Mouse (Mus musculus): ENCODE data around the gene Prkab2. TPM values are rescaled to one million over a fixed set of nuclear protein-coding genes. Genes with fewer than 3 reads are reported as not detected.

The Prkab2 gene
- polyA plus RNA-seq, 1 experiment = 8.8 TPM

DNA sequence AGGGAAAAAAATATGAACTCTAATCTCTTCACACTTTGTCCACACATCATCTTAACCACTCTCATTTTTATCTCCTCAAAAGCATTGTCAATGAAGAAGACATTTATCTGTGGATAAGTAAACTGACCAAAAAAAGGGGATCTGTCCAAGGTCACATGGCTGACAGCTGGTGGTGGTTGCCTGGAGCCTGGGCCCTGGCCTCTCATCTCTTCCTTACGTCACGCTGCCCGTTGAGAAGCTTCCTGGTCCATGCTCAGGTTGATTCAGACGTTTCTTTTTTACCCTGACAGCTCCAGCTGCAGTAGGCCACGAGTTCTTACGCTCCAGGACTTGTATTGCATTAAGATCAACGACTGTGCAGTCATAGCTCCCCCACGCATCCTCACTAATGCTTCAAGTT, 8.2 kb downstream of the Prkab2 start:
- Histone ChIP-seq H3K79me2 (ENCODE audit: control insufficient read depth, insufficient read depth) (peaks cover 1% of the 10 kb centered on the region), H3ac (ENCODE audit: control insufficient read depth, insufficient read length) (no peak overlapping the region), H3K4me2 (ENCODE audit: low read depth) (no peak overlapping the region), H3K4me3 (no peak overlapping the region), H3K27me3 (ENCODE audit: control insufficient read depth, insufficient read depth, insufficient read length) (no peaks in the 10 kb centered on the region), H3K36me3 (ENCODE audit: control insufficient read depth, insufficient read depth) (peaks cover 50% of the 10 kb centered on the region)
- TF ChIP-seq CEBPB (IDR thresholded peaks at IDR 0.05; ENCODE audit: insufficient read depth, poor library complexity, severe bottlenecking) (no peak), MYOG (IDR thresholded peaks at IDR 0.05; ENCODE audit: control insufficient read depth in 1 of 3, insufficient read depth in 1 of 3, insufficient read length in 2 of 3, low read depth in 2 of 3) (peak in 1 of 3 experiments; percentile 41)

DNA sequence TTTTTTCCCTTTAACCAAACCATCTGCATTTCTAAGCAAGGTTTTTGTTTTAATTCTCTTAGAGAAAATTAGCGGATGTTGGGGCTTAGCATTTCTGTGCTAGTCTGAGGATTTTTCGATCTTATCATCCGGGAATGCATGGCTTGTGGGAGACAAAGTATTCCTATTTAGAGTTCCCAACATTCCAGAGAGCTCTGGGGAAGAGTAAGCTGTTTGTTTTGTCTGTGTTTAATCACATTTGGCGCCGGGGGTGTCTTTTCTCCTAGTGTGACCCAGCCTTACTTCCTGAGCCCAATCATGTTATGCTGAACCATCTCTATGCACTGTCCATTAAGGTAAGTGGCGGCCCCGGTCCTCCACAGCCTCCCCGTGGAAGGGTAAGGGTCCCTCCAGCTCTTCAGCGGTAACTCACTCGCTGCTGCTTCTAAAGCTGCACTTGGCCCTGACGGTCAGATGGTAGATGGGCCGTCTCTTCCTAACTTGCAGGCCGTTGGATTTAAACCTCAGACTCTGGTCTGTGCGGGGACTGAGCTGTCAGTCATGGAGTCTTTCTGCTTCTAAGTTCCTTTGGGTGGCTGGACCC, 9.2 kb downstream of the Prkab2 start:
- Histone ChIP-seq H3K79me2 (ENCODE audit: control insufficient read depth, insufficient read depth) (no peaks in the 10 kb centered on the region), H3ac (ENCODE audit: control insufficient read depth, insufficient read length) (no peak overlapping the region), H3K27me3 (ENCODE audit: control insufficient read depth, insufficient read depth, insufficient read length) (no peaks in the 10 kb centered on the region), H3K4me2 (ENCODE audit: low read depth) (no peak overlapping the region), H3K36me3 (ENCODE audit: control insufficient read depth, insufficient read depth) (peaks cover 46% of the 10 kb centered on the region), H3K4me3 (no peak overlapping the region)
- TF ChIP-seq MYOG (IDR thresholded peaks at IDR 0.05; ENCODE audit: control insufficient read depth in 1 of 3, insufficient read depth in 1 of 3, insufficient read length in 2 of 3, low read depth in 2 of 3) (no peak), USF1 (IDR thresholded peaks at IDR 0.05; ENCODE audit: low read depth) (no peak), TCF12 (IDR thresholded peaks at IDR 0.05; ENCODE audit: insufficient read depth, poor library complexity, severe bottlenecking) (no peak), CEBPB (IDR thresholded peaks at IDR 0.05; ENCODE audit: insufficient read depth, poor library complexity, severe bottlenecking) (no peak), TCF3 (IDR thresholded peaks at IDR 0.05; ENCODE audit: insufficient read length, low read depth) (no peak), SRF (IDR thresholded peaks at IDR 0.05; ENCODE audit: control insufficient read depth, insufficient read length, low read depth) (no peak), E2F4 (IDR thresholded peaks at IDR 0.05; ENCODE audit: insufficient read depth) (no peak), POLR2AphosphoS2 (IDR thresholded peaks at IDR 0.05; ENCODE audit: insufficient read length, low read depth) (no peak), MAX (IDR thresholded peaks at IDR 0.05; ENCODE audit: low read depth) (no peak)

DNA sequence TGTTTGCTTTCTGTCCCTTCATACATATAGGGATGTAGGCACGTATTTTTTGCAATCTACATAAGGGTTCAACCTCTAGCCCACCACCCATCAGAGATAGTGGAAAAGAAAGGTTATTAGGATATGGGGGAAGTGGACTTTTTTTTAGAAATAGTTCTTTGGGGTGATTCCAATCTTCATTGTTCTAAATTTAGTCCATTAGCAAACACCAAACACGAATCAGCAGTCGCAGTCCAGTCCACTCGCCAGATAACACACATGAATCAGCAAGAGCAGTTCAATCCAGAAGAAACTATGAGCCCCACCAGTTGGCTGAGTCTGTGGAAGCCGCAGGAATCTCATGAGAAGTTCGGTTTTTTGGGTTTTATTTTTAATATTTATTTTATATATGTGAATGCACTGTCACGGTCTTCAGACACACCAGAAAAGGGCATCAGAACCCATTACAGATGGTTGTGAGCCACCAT, 16.7 kb downstream of the Prkab2 start, which contains the start of gene Gm17651:
Gm17651 (minus strand) TSS at position 51 of the 467 bp plus-strand sequence.
- no peak within 1 kb of the TSS for H3ac ChIP-seq (ENCODE audit: control insufficient read depth, insufficient read length)
- no peaks in the 10 kb centered on the region for H3K79me2 ChIP-seq (ENCODE audit: control insufficient read depth, insufficient read depth)
- H3K4me3 ChIP-seq = no peak within 1 kb of the TSS
- H3K4me2 ChIP-seq (ENCODE audit: low read depth) = no peak within 1 kb of the TSS
- TF ChIP-seq MYOD1 (IDR thresholded peaks at IDR 0.05; ENCODE audit: control insufficient read depth in 1 of 3, insufficient read length in 2 of 3, low read depth in 2 of 3) = no peak
- peaks cover 9% of the 10 kb centered on the region for H3K36me3 ChIP-seq (ENCODE audit: control insufficient read depth, insufficient read depth)
- no peaks in the 10 kb centered on the region for H3K27me3 ChIP-seq (ENCODE audit: control insufficient read depth, insufficient read depth, insufficient read length)

DNA sequence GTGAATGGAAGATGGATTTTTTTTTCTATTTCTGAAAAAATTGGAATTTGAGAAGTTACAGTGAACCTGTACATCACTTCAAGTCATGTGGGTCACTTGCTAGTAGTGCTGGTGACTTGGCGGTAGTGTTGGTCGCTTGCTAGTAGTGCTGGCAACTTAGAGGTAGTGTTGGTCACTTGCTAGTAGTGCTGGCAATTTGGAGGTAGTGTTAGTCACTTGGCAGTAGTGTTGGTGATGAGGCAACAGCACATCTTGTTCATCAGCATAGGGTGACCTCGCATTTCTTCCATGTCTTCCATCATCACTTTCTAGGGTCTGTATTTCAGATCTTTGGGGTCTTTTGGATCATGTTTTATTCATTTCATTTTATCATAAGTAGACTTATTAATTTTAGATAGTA, 18.1 kb downstream of the Prkab2 start:
- TF ChIP-seq POLR2AphosphoS2 (IDR thresholded peaks at IDR 0.05; ENCODE audit: insufficient read length, low read depth) (no peak), MYOG (IDR thresholded peaks at IDR 0.05; ENCODE audit: control insufficient read depth in 1 of 3, insufficient read depth in 1 of 3, insufficient read length in 2 of 3, low read depth in 2 of 3) (no peak), SRF (IDR thresholded peaks at IDR 0.05; ENCODE audit: control insufficient read depth, insufficient read length, low read depth) (no peak), POLR2A (IDR thresholded peaks at IDR 0.05; ENCODE audit: insufficient read length, low read depth) (no peak), E2F4 (IDR thresholded peaks at IDR 0.05; ENCODE audit: insufficient read depth) (no peak), TCF3 (IDR thresholded peaks at IDR 0.05; ENCODE audit: insufficient read length, low read depth) (no peak), REST (IDR thresholded peaks at IDR 0.05; ENCODE audit: insufficient read depth, insufficient read length) (no peak), MYOD1 (IDR thresholded peaks at IDR 0.05; ENCODE audit: control insufficient read depth in 1 of 3, insufficient read length in 2 of 3, low read depth in 2 of 3) (no peak), CEBPB (IDR thresholded peaks at IDR 0.05; ENCODE audit: insufficient read depth, poor library complexity, severe bottlenecking) (no peak), TCF12 (IDR thresholded peaks at IDR 0.05; ENCODE audit: insufficient read depth, poor library complexity, severe bottlenecking) (no peak), MAX (IDR thresholded peaks at IDR 0.05; ENCODE audit: low read depth) (no peak), USF1 (IDR thresholded peaks at IDR 0.05; ENCODE audit: low read depth) (no peak)
- Histone ChIP-seq H3ac (ENCODE audit: control insufficient read depth, insufficient read length) (no peak overlapping the region), H3K36me3 (ENCODE audit: control insufficient read depth, insufficient read depth) (no peaks in the 10 kb centered on the region), H3K27me3 (ENCODE audit: control insufficient read depth, insufficient read depth, insufficient read length) (no peaks in the 10 kb centered on the region), H3K4me2 (ENCODE audit: low read depth) (no peak overlapping the region), H3K4me3 (no peak overlapping the region), H3K79me2 (ENCODE audit: control insufficient read depth, insufficient read depth) (no peaks in the 10 kb centered on the region)

DNA sequence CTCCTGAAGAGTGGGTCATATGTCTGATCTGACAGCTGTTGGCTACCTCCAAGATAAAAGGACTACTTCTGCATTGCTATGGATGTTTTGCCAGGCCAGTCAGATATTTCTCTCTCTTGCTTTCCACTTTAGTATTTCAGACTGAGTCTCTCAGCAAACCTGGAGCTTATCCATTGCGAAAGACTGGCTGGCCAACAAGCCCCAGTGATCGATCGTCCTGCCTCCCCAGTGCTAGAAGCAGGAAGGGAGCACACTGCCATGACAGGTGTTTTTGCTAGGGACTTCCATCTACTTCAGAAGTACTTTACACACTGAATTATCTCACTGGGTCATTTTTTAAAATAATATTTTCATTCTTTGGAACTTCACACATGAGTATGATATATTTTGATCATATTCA, 20.4 kb downstream of the Prkab2 start:
- Histone ChIP-seq H3K4me2 (ENCODE audit: low read depth) (no peak overlapping the region), H3ac (ENCODE audit: control insufficient read depth, insufficient read length) (no peak overlapping the region), H3K79me2 (ENCODE audit: control insufficient read depth, insufficient read depth) (no peaks in the 10 kb centered on the region), H3K36me3 (ENCODE audit: control insufficient read depth, insufficient read depth) (no peaks in the 10 kb centered on the region), H3K4me3 (no peak overlapping the region), H3K27me3 (ENCODE audit: control insufficient read depth, insufficient read depth, insufficient read length) (no peaks in the 10 kb centered on the region)
- TF ChIP-seq REST (IDR thresholded peaks at IDR 0.05; ENCODE audit: insufficient read depth, insufficient read length) (no peak), CEBPB (IDR thresholded peaks at IDR 0.05; ENCODE audit: insufficient read depth, poor library complexity, severe bottlenecking) (no peak), MYOG (IDR thresholded peaks at IDR 0.05; ENCODE audit: control insufficient read depth in 1 of 3, insufficient read depth in 1 of 3, insufficient read length in 2 of 3, low read depth in 2 of 3) (no peak), TCF3 (IDR thresholded peaks at IDR 0.05; ENCODE audit: insufficient read length, low read depth) (no peak), SRF (IDR thresholded peaks at IDR 0.05; ENCODE audit: control insufficient read depth, insufficient read length, low read depth) (no peak), POLR2A (IDR thresholded peaks at IDR 0.05; ENCODE audit: insufficient read length, low read depth) (no peak), MAX (IDR thresholded peaks at IDR 0.05; ENCODE audit: low read depth) (no peak)

Data from myocyte (in vitro differentiated cells).